Mouse (Mus musculus) B cell, adult 67 days (primary cell): ENCODE measurements around the gene Gm17604. TPM values are rescaled to one million over a fixed set of nuclear protein-coding genes. Genes with fewer than 3 reads are reported as not detected.

Source experiments
- total RNA-seq, 2 experiments: library from RNA; stranded (reverse); gene quantifications; 4 replicates each; pipeline ENCODE4 v1.2.4; 2023

The Gm17604 gene
- total RNA-seq = not detected

GRCm38 (mm10) chrX:165004779-165005324 lies at the start of gene Gm17604:
Gene Gm17604, minus strand, starts transcription at chrX:165004829.

GRCm38 (mm10) chrX:164980193-164980775 lies 24.3 kb downstream of the Gm17604 start, which contains the start of the genes Mospd2 and Fancb:
Gene Mospd2, minus strand, starts transcription at chrX:164980375.
Gene Fancb, plus strand, starts transcription at chrX:164980592.

Other genes with a start within 250 kb of the Gm17604 start
- gene Mospd2, start 24.5 kb downstream of the Gm17604 start, total RNA-seq = 10 to 100 TPM; 23.1 to 28.3 TPM
- 1 to 10 TPM; 3.7 to 5.2 TPM for gene Fancb, start 24.2 kb downstream of the Gm17604 start, total RNA-seq